Mouse (Mus musculus) MEL (cell line): Measurements from ENCODE around the gene Tyw1.
A peak's percentile ranks its signal among the peaks of the same experiment; 100 is the strongest.

Experiments used
- CHD2 ChIP-seq: IDR thresholded peaks from 2 replicates; pipeline ENCODE4 v1.6.1; 2011; ENCODE audit warnings: low read length, improper control_type of control experiment
- CTCF ChIP-seq, 3 experiments: IDR thresholded peaks in 2 of 3; conservative IDR thresholded peaks in 1 of 3; 2 replicates each; pipeline ENCODE4 v1.5.1; 2011 to 2012; ENCODE audit warnings: low read length in 3 of 3, low read depth in 2 of 3, mild to moderate bottlenecking in 2 of 3, improper control_type of control experiment in 1 of 3, inconsistent platforms in 1 of 3, mixed read lengths in 1 of 3, moderate library complexity in 1 of 3; ENCODE audit not compliant: control insufficient read depth in 1 of 3, insufficient read depth in 1 of 3, poor library complexity in 1 of 3, severe bottlenecking in 1 of 3
- EP300 ChIP-seq, 2 experiments: IDR thresholded peaks; 2 replicates each; pipeline ENCODE4 v1.6.1; 2011; ENCODE audit warnings: improper control_type of control experiment in 2 of 2, low read length in 2 of 2, low read depth in 1 of 2, mild to moderate bottlenecking in 1 of 2
- GATA1 ChIP-seq: IDR thresholded peaks from 2 replicates; pipeline ENCODE4 v1.6.1; 2011; ENCODE audit warnings: low read depth, low read length, improper control_type of control experiment
- JUND ChIP-seq: IDR thresholded peaks from 2 replicates; pipeline ENCODE4 v1.6.1; 2011; ENCODE audit warnings: low read depth, mild to moderate bottlenecking, improper control_type of control experiment, low read length
- KAT2A ChIP-seq: conservative IDR thresholded peaks from 2 replicates; pipeline ENCODE4 v1.6.1; 2012; ENCODE audit warnings: low read depth, low read length, improper control_type of control experiment, inconsistent platforms
- MEF2A ChIP-seq: IDR thresholded peaks from 2 replicates; pipeline ENCODE4 v1.6.1; 2014; ENCODE audit warnings: low read depth, mild to moderate bottlenecking, inconsistent platforms, low read length, improper control_type of control experiment; ENCODE audit not compliant: poor library complexity, insufficient replicate concordance, severe bottlenecking; ENCODE audit errors: extremely low read depth
- NELFE ChIP-seq: IDR thresholded peaks from 2 replicates; pipeline ENCODE4 v1.6.1; 2011; ENCODE audit warnings: low read depth, low read length, improper control_type of control experiment
- POLR2A ChIP-seq, 2 experiments: IDR thresholded peaks; 2 replicates each; pipeline ENCODE4 v1.6.1; 2011 to 2012; ENCODE audit warnings: low read length in 2 of 2, mild to moderate bottlenecking in 2 of 2, control low read depth in 1 of 2, improper control_type of control experiment in 1 of 2, low read depth in 1 of 2, moderate library complexity in 1 of 2; ENCODE audit not compliant: control insufficient read depth in 1 of 2, insufficient read depth in 1 of 2, poor library complexity in 1 of 2
- POLR2AphosphoS2 ChIP-seq: IDR thresholded peaks from 2 replicates; pipeline ENCODE4 v1.6.1; 2011; ENCODE audit warnings: low read length, improper control_type of control experiment
- POLR2AphosphoS5 ChIP-seq: IDR thresholded peaks from 2 replicates; pipeline ENCODE4 v1.6.1; 2012; ENCODE audit warnings: low read depth, borderline replicate concordance, mild to moderate bottlenecking, inconsistent platforms, low read length, moderate library complexity, mixed read lengths
- SMC3 ChIP-seq: IDR thresholded peaks from 2 replicates; pipeline ENCODE4 v1.6.1; 2011; ENCODE audit warnings: low read depth, low read length, improper control_type of control experiment

- no peak for TF ChIP-seq JUND
- TF ChIP-seq MEF2A, result no peak
- no peak for TF ChIP-seq POLR2A (IDR thresholded peaks at IDR 0.05; ENCODE audit: control insufficient read depth in 1 of 2, insufficient read depth in 1 of 2, low read depth in 1 of 2, low read length in 2 of 2, poor library complexity in 1 of 2)
- TF ChIP-seq POLR2AphosphoS5, result no peak
- no peak for TF ChIP-seq GATA1
- peak; percentile 36 to 52 (median 47) for TF ChIP-seq CTCF (IDR thresholded peaks at IDR 0.05 in 2 of 3, conservative IDR thresholded peaks at IDR 0.05 in 1 of 3; ENCODE audit: control insufficient read depth in 1 of 3, insufficient read depth in 1 of 3, low read depth in 2 of 3, low read length in 3 of 3, poor library complexity in 1 of 3, severe bottlenecking in 1 of 3)
- TF ChIP-seq EP300 (IDR thresholded peaks at IDR 0.05; ENCODE audit: low read depth in 1 of 2, low read length in 2 of 2), result no peak
- no peak for TF ChIP-seq NELFE
- TF ChIP-seq CHD2, result no peak
- TF ChIP-seq POLR2AphosphoS2, result no peak
- TF ChIP-seq SMC3, result peak; percentile 39; the same call in 1 of the 2 replicates
- TF ChIP-seq KAT2A, result no peak
Observed at GRCm38 (mm10) chr5:130314926-130315325, 59.5 kb downstream of the Tyw1 start.
